10 mouse cellular contexts compared by ENCODE assay signal in the genomic region with DNA sequence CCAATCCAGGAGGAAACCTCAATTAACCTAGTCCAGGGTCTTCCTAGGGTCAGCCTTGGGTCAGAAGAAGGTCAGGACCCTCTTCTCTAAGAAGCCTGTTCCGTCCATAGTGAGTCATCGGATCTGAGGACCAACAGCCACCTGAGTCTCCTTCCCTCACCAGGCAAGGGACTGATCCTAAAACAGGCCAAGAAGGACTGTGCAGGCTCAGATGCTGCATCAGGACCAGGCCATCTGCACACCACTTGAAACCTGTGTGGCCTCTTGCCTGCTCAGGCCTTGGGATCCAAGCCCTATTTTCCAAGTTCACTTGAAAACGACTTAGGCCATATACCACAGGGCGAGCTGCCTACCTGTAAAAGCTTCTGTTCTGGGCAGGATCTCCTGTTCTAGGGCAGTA. TPM values are rescaled to one million over a fixed set of nuclear protein-coding genes. Genes with fewer than 3 reads are reported as not detected.
DNase-seq lines count a peak whose midpoint lies in the region; ATAC-seq and TF ChIP-seq lines count a peak whose summit lies in the region.
"Had no signal": no experiment of that assay in that cellular context is flagged by ENCODE, and none has a peak within 500 bp of the region (broad histone marks: within the 10 kb centered on the region; RNA-seq: fewer than 3 reads in every experiment).

No protein-coding gene starts in this region.

- no peak for TF ChIP-seq CTCF in lung, adult 2 months (IDR thresholded peaks at IDR 0.05; ENCODE audit: insufficient read depth, low read length)

- H3K9me3 ChIP-seq in heart, embryonic 11.5 days (replicated peaks; ENCODE audit: control insufficient read depth, low read length): no peaks in the 10 kb centered on the region
- H3K9me3 ChIP-seq in heart, embryonic 12.5 days (replicated peaks): no peaks in the 10 kb centered on the region
- no peaks in the 10 kb centered on the region for H3K9me3 ChIP-seq in lung, embryonic 15.5 days
- no peaks in the 10 kb centered on the region for H3K9me3 ChIP-seq in neural tube, embryonic 15.5 days (replicated peaks)
- H3K9me3 ChIP-seq: limb, embryonic 12.5 days had no signal

- H3K4me2 ChIP-seq in heart, embryonic 11.5 days: no peak overlapping the region
- H3K4me2 ChIP-seq in heart, embryonic 12.5 days: no peak overlapping the region
- H3K4me2 ChIP-seq in lung, embryonic 15.5 days: 0 out of 2 replicates have a peak overlapping the region, but pooled peaks have one; percentile 92
- H3K4me2 ChIP-seq in neural tube, embryonic 15.5 days: peak overlapping the region; percentile 76

- WGBS in heart, embryonic 11.5 days (ENCODE audit: insufficient replicate concordance): 62% methylated on average over 4 of the region's 4 CpGs
- 67% methylated on average over 4 of the region's 4 CpGs for WGBS in heart, embryonic 12.5 days
- 74% methylated on average over 4 of the region's 4 CpGs for WGBS in lung, embryonic 15.5 days
- 92% methylated on average over 4 of the region's 4 CpGs for WGBS in lung, adult 2 months
- WGBS in neural tube, embryonic 15.5 days: 53% methylated on average over 4 of the region's 4 CpGs

- H3K9ac ChIP-seq in heart, embryonic 11.5 days (ENCODE audit: low read depth, low read length): peak overlapping the region; percentile 96; the same call in 1 of the 2 replicates
- H3K9ac ChIP-seq in heart, embryonic 12.5 days: no peak overlapping the region
- H3K9ac ChIP-seq in lung, embryonic 15.5 days: no peak overlapping the region
- H3K9ac ChIP-seq in neural tube, embryonic 15.5 days (replicated peaks): peak overlapping the region; percentile 100; the same call in 1 of the 2 replicates

- TF ChIP-seq POLR2A in lung, adult 2 months (IDR thresholded peaks at IDR 0.05; ENCODE audit: borderline replicate concordance, extremely low read depth, low read depth, low read length): no peak

- no peaks in the 10 kb centered on the region for H3K36me3 ChIP-seq in heart, embryonic 11.5 days (ENCODE audit: control insufficient read depth, insufficient read depth, low read length)
- no peaks in the 10 kb centered on the region for H3K36me3 ChIP-seq in heart, embryonic 12.5 days
- no peaks in the 10 kb centered on the region for H3K36me3 ChIP-seq in lung, embryonic 15.5 days
- no peaks in the 10 kb centered on the region for H3K36me3 ChIP-seq in neural tube, embryonic 15.5 days

- DNase-seq in lung, adult 2 months: no peak
- DNase-seq in induced T-regulatory cell, adult 2 months (ENCODE audit: low read depth): peak; percentile 22
- no peak for DNase-seq in thymus, postnatal 14 days
- no peak for DNase-seq in natural killer cell, adult 2 months (ENCODE audit: low spot score in 2 of 2)

- H3K27me3 ChIP-seq in heart, embryonic 11.5 days (ENCODE audit: control insufficient read depth, insufficient read depth, low read length): peaks cover 2% of the 10 kb centered on the region; the same call in 1 of the 2 replicates
- no peaks in the 10 kb centered on the region for H3K27me3 ChIP-seq in heart, embryonic 12.5 days (replicated peaks)
- no peaks in the 10 kb centered on the region for H3K27me3 ChIP-seq in lung, embryonic 15.5 days
- no peaks in the 10 kb centered on the region for H3K27me3 ChIP-seq in neural tube, embryonic 15.5 days (replicated peaks)

- no peak overlapping the region for H3K4me3 ChIP-seq in heart, embryonic 11.5 days (ENCODE audit: low read depth, low read length)
- no peak overlapping the region for H3K4me3 ChIP-seq in heart, embryonic 12.5 days
- no peak overlapping the region for H3K4me3 ChIP-seq in lung, embryonic 15.5 days
- H3K4me3 ChIP-seq in lung, adult 2 months (replicated peaks; ENCODE audit: extremely low read depth, low read depth, low read length): no peak overlapping the region
- H3K4me3 ChIP-seq in neural tube, embryonic 15.5 days (replicated peaks): peak overlapping the region; percentile 97; the same call in 1 of the 2 replicates

- ATAC-seq in heart, embryonic 11.5 days (replicated peaks; ENCODE audit: insufficient number of reproducible peaks, low FRiP score, low TSS enrichment): no peak
- ATAC-seq in heart, embryonic 12.5 days (ENCODE audit: insufficient number of reproducible peaks, low FRiP score): no peak
- no peak for ATAC-seq in lung, embryonic 15.5 days (ENCODE audit: borderline replicate concordance, extremely low read depth, low FRiP score, low TSS enrichment)
- no peak for ATAC-seq in neural tube, embryonic 15.5 days (ENCODE audit: low FRiP score)
- ATAC-seq: inflammation-experienced regulatory T-cells, adult 6 months had no signal

- peaks cover 11% of the 10 kb centered on the region for H3K4me1 ChIP-seq in heart, embryonic 11.5 days (ENCODE audit: control insufficient read depth, insufficient read depth, low read length)
- H3K4me1 ChIP-seq in heart, embryonic 12.5 days (replicated peaks): peaks cover 15% of the 10 kb centered on the region
- peaks cover 20% of the 10 kb centered on the region for H3K4me1 ChIP-seq in lung, embryonic 15.5 days
- peaks cover 11% of the 10 kb centered on the region; the same call in 1 of the 2 replicates for H3K4me1 ChIP-seq in lung, adult 2 months (ENCODE audit: control insufficient read depth, insufficient read depth, low read length)
- peaks cover 34% of the 10 kb centered on the region for H3K4me1 ChIP-seq in neural tube, embryonic 15.5 days

- no peak overlapping the region for H3K27ac ChIP-seq in heart, embryonic 11.5 days (ENCODE audit: low read depth, low read length)
- H3K27ac ChIP-seq in heart, embryonic 12.5 days (ENCODE audit: poor library complexity, severe bottlenecking): no peak overlapping the region
- H3K27ac ChIP-seq in lung, embryonic 15.5 days: no peak overlapping the region
- no peak overlapping the region for H3K27ac ChIP-seq in neural tube, embryonic 15.5 days (replicated peaks)

RNA-seq across cellular contexts. Expression of a gene that starts 0.9 kb away (rescaled TPM):
- polyA plus RNA-seq in heart, embryonic 11.5 days (2014; fragmentation: Nextera tagmentation; extraction: Ambion mirVana): 32.4 and 36.1 TPM in 2 replicates
- 46.1 and 48.7 TPM in 2 replicates for polyA plus RNA-seq in heart, embryonic 12.5 days (2016; fragmentation: Nextera tagmentation; extraction: Ambion mirVana)
- polyA plus RNA-seq in lung, embryonic 15.5 days (2015; fragmentation: Nextera tagmentation; extraction: Ambion mirVana): 64.4 and 68.1 TPM in 2 replicates
- polyA plus RNA-seq in lung, adult 2 months (2012; rRNA removed): 209 and 247 TPM in 2 replicates
- polyA plus RNA-seq in neural tube, embryonic 15.5 days (2015; fragmentation: Nextera tagmentation; extraction: Ambion mirVana): 77.4 and 77.6 TPM in 2 replicates

RNA-seq across cellular contexts. Expression of a gene that starts 59.6 kb away (rescaled TPM):
- polyA plus RNA-seq in heart, embryonic 11.5 days (2014; fragmentation: Nextera tagmentation; extraction: Ambion mirVana): 176 and 204 TPM in 2 replicates
- polyA plus RNA-seq in heart, embryonic 12.5 days (2016; fragmentation: Nextera tagmentation; extraction: Ambion mirVana): 232 and 254 TPM in 2 replicates
- 278 and 284 TPM in 2 replicates for polyA plus RNA-seq in lung, embryonic 15.5 days (2015; fragmentation: Nextera tagmentation; extraction: Ambion mirVana)
- 57.4 and 82.5 TPM in 2 replicates for polyA plus RNA-seq in lung, adult 2 months (2012; rRNA removed)
- polyA plus RNA-seq in neural tube, embryonic 15.5 days (2015; fragmentation: Nextera tagmentation; extraction: Ambion mirVana): 413 and 414 TPM in 2 replicates

Comparison
In these comparisons a context has a peak if more than half of its experiments do, and no peak if none do; other contexts are left out.
1. H3K9ac ChIP-seq: peak in heart, embryonic 11.5 days (single experiment) and neural tube, embryonic 15.5 days (single experiment); none in heart, embryonic 12.5 days (single experiment) and lung, embryonic 15.5 days (single experiment).
2. H3K4me2 ChIP-seq: peak in lung, embryonic 15.5 days (single experiment) and neural tube, embryonic 15.5 days (single experiment); none in heart, embryonic 11.5 days (single experiment) and heart, embryonic 12.5 days (single experiment).